Mouse (Mus musculus): ENCODE data around the gene Tmem170b. TPM values are rescaled to one million over a fixed set of nuclear protein-coding genes. Genes with fewer than 3 reads are reported as not detected.

Gene Tmem170b
- polyA plus RNA-seq, 1 experiment from 2014 or later: 11.6 TPM

GRCm38 (mm10) chr13:41683356-41684012 is 77.8 kb downstream of the Tmem170b start:
- Histone ChIP-seq H3K4me2 (replicated peaks; ENCODE audit: low read depth, low read length) (no peak overlapping the region), H3K36me3 (ENCODE audit: insufficient read depth, low read length) (no peaks in the 10 kb centered on the region), H3K4me1 (ENCODE audit: insufficient read depth, low read depth, low read length) (no peaks in the 10 kb centered on the region), H3K9me3 (ENCODE audit: low read length) (no peaks in the 10 kb centered on the region), H3K27me3 (replicated peaks; ENCODE audit: insufficient read depth, low read length) (no peaks in the 10 kb centered on the region), H3K27ac (ENCODE audit: low read length) (no peak overlapping the region), H3K4me3 (ENCODE audit: low read depth, low read length) (no peak overlapping the region), H3K9ac (replicated peaks; ENCODE audit: low read depth) (no peak overlapping the region)
- ATAC-seq (no peak), DNase-seq (ENCODE audit: low spot score) (peak; percentile 24)
- peak; percentile 63 for TF ChIP-seq CTCF (IDR thresholded peaks at IDR 0.05)
- no peak for TF ChIP-seq EP300 (IDR thresholded peaks at IDR 0.05)
- WGBS: 87% methylated on average over 11 of the region's 11 CpGs

GRCm38 (mm10) chr13:41685499-41685898 is 79.8 kb downstream of the Tmem170b start:
- 55% methylated on average over 11 of the region's 11 CpGs for WGBS
- Histone ChIP-seq H3K4me2 (replicated peaks; ENCODE audit: low read depth, low read length) (no peak overlapping the region), H3K9ac (replicated peaks; ENCODE audit: low read depth) (no peak overlapping the region), H3K9me3 (ENCODE audit: low read length) (no peaks in the 10 kb centered on the region), H3K36me3 (ENCODE audit: insufficient read depth, low read length) (no peaks in the 10 kb centered on the region), H3K4me1 (ENCODE audit: insufficient read depth, low read depth, low read length) (no peaks in the 10 kb centered on the region), H3K4me3 (ENCODE audit: low read depth, low read length) (no peak overlapping the region), H3K27ac (ENCODE audit: low read length) (no peak overlapping the region), H3K27me3 (replicated peaks; ENCODE audit: insufficient read depth, low read length) (no peaks in the 10 kb centered on the region)
- ATAC-seq: no peak
- DNase-seq (ENCODE audit: low spot score): no peak
- TF ChIP-seq CTCF (IDR thresholded peaks at IDR 0.05): no peak
- no peak for TF ChIP-seq EP300 (IDR thresholded peaks at IDR 0.05)

GRCm38 (mm10) chr13:41689055-41689454 is 83.3 kb downstream of the Tmem170b start:
- Histone ChIP-seq H3K36me3 (ENCODE audit: insufficient read depth, low read length) (no peaks in the 10 kb centered on the region), H3K4me3 (ENCODE audit: low read depth, low read length) (no peak overlapping the region), H3K4me2 (replicated peaks; ENCODE audit: low read depth, low read length) (no peak overlapping the region), H3K9ac (replicated peaks; ENCODE audit: low read depth) (no peak overlapping the region), H3K9me3 (ENCODE audit: low read length) (no peaks in the 10 kb centered on the region), H3K4me1 (ENCODE audit: insufficient read depth, low read depth, low read length) (no peaks in the 10 kb centered on the region), H3K27me3 (replicated peaks; ENCODE audit: insufficient read depth, low read length) (no peaks in the 10 kb centered on the region), H3K27ac (ENCODE audit: low read length) (peak overlapping the region; percentile 72)
- peak; percentile 33 for DNase-seq (ENCODE audit: low spot score)
- ATAC-seq: peak; percentile 70
- TF ChIP-seq EP300 (IDR thresholded peaks at IDR 0.05) (no peak), CTCF (IDR thresholded peaks at IDR 0.05) (no peak)
- WGBS: 54% methylated on average over 6 of the region's 6 CpGs

- WGBS: 30% methylated on average over 5 of the region's 5 CpGs
- no peak overlapping the region for H3K4me2 ChIP-seq (replicated peaks; ENCODE audit: low read depth, low read length)
- TF ChIP-seq CTCF (IDR thresholded peaks at IDR 0.05) (no peak), EP300 (IDR thresholded peaks at IDR 0.05) (peak; percentile 41; the same call in 1 of the 2 replicates)
- H3K4me1 ChIP-seq (ENCODE audit: insufficient read depth, low read depth, low read length): no peaks in the 10 kb centered on the region
- DNase-seq (ENCODE audit: low spot score): peak; percentile 69
- H3K4me3 ChIP-seq (ENCODE audit: low read depth, low read length): no peak overlapping the region
- no peaks in the 10 kb centered on the region for H3K9me3 ChIP-seq (ENCODE audit: low read length)
- peak; percentile 78 for ATAC-seq
- H3K27me3 ChIP-seq (replicated peaks; ENCODE audit: insufficient read depth, low read length): no peaks in the 10 kb centered on the region
- no peak overlapping the region for H3K9ac ChIP-seq (replicated peaks; ENCODE audit: low read depth)
- peak overlapping the region; percentile 72; the same call in 1 of the 2 replicates for H3K27ac ChIP-seq (ENCODE audit: low read length)
- no peaks in the 10 kb centered on the region for H3K36me3 ChIP-seq (ENCODE audit: insufficient read depth, low read length)
These were observed 83.9 kb downstream of the Tmem170b start for GRCm38 (mm10) chr13:41689598-41690045.

Other genes with a start within 250 kb of the Tmem170b start
- gene Nedd9, start 118.5 kb upstream of the Tmem170b start, polyA plus RNA-seq (2015; fragmentation: Nextera tagmentation; extraction: Ambion mirVana): 79.1 and 79.3 TPM in 2 replicates
- gene Adtrp, start 241.8 kb downstream of the Tmem170b start, polyA plus RNA-seq (2015; fragmentation: Nextera tagmentation; extraction: Ambion mirVana): 0.43 and 0.61 TPM in 2 replicates